Mouse (Mus musculus) hindlimb bud, embryonic 11.5 days (tissue): ENCODE data around the gene Itih4.
A peak's percentile ranks its signal among the peaks of the same experiment; 100 is the strongest.

ENCODE experiments used
- DNase-seq: peaks from one replicate; pipeline ENCODE4 v3.0.0-alpha.2; 2012; ENCODE audit warnings: low read depth, low spot score; ENCODE audit errors: extremely low spot score

The Itih4 gene

DNA sequence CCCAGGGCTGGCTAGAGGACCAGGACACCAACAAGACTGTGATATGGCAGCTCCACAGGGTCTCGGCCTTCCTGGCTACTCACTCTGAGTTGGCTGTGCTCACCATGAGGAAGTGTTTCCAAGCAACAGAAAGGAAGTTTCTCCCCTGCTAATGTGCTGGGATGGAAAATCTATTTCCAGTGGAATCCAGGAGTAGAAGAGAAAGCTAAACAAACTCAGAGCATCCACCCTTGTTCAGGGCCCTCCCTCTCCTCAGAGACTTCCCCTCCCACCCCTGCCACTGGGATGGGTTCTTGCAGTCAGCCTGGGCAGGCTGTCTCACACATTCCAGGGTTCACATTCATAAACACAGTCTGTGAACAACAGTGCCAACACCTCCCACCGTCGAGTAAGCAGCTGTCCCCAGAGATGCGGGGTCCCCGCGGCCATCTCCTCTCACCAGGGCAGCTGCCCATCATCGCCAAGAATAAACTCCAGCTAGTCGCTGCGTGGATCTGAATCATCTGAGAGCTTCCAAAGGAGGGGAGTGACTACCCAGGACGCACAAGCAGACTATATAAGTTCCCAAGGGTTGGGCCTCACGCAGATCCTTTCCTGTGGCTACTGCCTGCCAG is 7.2 kb upstream of the Itih4 start, which contains the start of gene Mustn1:
TSS of gene Mustn1 (plus strand) at position 243 of the 614 bp plus-strand sequence.
- no peak for DNase-seq

GRCm38 (mm10) chr14:30879794-30880193 is 6.5 kb upstream of the Itih4 start:
- DNase-seq: no peak

DNA sequence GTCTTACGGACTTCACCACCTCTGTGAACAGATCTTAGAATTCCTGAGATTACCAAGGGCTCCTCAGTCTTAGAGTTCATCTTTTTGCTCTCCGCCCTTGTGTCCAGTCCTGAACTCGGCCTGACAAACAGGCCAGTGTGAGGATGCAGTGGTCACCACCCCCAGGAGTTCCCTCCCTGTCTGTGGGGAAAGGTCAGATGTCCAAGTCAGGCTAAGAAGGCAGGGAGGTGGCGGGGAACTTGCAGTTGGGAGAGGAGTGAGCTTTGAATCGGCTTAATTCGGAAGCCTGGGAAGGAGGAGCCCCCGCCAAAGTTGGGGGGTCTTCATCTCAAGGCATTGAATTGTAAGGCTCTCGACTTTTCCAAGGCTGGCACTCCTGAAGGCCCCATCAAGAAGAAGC is 6.0 kb upstream of the Itih4 start:
- DNase-seq: no peak

DNA sequence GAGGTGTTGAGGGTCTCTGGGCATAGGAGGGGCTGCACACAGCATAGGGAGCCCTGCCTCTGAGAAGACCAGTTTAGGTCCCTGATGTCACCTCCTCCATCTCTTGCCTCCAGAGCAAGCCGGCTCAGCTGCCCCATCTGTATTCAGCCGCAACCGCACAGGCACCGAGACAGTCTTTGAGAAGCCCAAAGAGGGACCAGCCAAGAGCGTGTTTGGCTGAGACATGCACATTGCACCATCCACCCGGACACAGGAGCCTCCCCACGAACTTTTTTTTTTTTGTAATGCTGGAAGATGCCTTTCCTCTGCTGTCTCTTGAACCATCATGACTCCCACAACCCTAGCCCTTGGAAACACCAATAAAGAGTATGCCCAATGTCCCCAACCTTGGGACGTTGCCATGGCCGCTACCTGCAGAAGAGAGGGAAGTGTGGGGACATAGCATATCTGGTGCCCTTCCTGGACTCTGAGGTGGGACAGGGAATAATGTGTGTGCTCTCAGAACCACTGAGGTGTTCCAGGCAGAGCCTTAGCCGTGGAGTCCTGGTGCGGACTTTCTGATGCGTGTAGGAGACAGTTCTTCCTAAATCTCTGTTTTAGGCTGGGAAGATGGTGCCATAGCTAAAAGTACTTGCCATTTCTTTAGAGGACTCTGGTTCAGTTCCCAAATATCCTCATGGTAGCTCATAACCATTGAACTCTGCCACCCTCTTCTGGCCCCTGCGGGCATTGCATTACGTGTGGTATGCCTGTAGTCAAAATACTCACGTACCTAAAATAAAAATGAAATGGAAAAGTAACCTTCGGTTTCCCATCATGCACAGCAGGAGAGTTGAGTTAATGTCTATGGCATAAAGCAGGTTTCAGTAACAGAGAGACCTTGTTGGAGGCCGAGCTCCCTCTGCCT is 5.2 kb upstream of the Itih4 start:
- peak; percentile 8 for DNase-seq

- no peak for DNase-seq
Measured at GRCm38 (mm10) chr14:30881718-30882108, 4.6 kb upstream of the Itih4 start.

DNA sequence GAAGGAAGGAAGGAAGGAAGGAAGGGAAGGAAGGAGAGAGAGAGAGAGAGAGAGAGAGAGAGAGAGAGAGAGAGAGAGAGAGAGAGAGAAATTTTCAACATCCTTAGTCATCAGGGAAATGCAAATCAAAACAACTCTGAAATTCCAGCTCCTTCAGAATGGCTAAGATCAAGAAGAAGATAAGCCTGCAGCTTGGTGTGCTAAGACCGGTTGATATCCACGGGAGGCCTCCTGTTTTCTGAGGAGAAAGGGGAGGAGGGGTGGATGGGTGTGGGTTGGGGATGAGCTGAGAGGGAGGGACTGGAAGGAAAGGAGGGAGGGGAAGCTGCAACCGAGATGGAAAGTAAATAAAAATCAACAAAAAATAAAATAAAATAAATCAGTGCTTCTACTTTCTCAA is 978 bp upstream of the Itih4 start:
- DNase-seq: no peak

GRCm38 (mm10) chr14:30888271-30888732 is 2.0 kb downstream of the Itih4 start:
- DNase-seq: no peak

DNA sequence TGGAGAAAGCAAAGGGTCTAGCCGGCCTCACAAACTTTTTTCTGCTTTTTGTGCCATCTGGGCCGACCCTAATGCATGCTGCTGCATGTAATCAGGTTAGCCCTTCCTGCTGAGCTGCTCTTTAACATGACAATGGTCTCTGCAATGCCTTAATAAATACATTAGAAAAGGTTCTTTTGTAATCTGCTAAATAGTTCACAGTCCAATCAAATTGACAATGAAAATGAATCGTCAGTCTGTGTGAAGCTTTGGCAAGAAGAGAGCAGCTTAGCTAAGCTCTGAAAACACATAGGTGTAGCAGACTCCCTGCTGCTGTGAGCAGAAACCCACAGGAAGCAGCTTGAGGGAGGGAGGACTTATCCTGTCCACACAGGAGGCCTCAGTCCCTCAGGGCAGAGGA is 13.7 kb downstream of the Itih4 start:
- DNase-seq: no peak

DNA sequence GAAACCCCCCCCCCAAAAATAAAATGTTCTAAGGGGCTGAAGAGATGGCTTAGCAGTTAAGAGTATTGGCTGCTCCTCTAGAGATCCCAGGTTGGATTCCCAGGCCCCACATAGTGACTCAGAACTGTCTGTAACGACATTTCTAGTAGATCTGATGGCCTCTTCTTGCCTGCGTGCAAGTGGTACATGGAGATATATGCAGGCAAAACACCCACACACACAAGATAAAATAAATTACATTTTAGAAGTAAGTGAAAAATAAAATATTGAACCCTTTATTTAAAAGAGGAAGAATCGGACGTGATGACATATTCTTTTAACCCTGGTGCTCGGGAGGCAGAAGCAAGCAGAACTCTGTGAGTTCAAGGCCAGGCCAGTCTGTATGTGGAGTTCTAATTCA is 16.4 kb downstream of the Itih4 start:
- DNase-seq: no peak

DNA sequence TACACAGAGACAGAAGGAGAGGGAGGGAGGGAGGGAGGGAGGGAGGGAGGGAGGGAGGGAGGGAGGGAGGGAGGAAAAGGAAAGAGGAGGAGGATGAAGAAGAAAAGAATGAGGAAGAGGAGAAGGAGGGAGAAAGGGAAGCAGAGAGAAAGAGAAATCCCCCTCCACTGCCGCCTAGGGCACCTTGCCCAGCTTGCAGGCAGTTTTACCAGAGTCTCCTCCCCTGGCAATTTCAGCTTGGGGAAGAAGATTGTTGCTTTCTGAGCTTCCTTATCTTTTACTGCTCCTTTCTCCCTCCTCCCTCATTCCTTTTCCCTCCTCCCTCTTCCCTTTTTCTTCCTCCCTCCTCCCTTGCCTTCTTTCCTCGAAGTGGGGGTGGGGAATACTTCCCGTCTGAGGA is 16.8 kb downstream of the Itih4 start:
- no peak for DNase-seq

GRCm38 (mm10) chr14:30904307-30904706 is 18.0 kb downstream of the Itih4 start:
- no peak for DNase-seq

DNA sequence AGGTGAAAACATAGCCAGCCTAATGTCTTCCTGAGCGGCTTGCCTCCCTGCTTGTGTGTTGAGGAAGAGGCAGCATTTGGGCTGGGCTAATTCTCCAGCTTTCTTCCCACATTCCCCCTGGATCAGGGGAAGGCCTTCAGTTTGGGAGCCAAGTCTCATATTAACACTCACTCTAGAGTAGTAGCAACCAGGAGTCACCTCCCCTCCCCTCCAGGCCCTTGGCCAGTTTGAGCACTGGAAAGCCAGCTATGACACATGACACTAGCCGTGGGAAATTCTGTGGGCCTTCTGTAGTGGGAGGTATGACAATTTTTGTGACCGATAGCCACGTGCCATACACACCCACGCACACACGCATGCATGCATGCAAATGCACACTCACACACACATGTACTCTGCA is 19.7 kb downstream of the Itih4 start:
- DNase-seq: no peak

DNA sequence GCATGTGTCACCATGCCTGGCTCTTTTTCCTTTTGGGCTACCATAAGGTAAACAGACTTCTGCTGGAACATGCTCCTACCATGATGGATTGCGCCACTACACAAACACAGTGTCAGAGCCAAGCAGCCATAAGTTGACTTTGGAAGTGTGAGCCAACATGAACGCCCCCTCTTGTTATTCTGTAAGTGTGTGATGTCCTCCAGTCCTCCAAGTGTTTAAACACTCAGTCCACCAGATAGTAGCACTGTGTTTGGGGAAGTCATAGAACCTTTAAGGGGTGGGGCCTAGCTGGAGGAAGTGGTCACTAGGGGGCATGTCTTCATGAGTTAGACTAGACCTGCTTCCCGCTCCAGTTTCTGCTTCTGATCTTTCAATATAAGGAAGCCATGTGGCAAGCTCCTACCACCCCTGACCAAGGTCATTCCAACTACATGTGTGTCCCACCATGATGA is 21.6 kb downstream of the Itih4 start:
- no peak for DNase-seq

DNA sequence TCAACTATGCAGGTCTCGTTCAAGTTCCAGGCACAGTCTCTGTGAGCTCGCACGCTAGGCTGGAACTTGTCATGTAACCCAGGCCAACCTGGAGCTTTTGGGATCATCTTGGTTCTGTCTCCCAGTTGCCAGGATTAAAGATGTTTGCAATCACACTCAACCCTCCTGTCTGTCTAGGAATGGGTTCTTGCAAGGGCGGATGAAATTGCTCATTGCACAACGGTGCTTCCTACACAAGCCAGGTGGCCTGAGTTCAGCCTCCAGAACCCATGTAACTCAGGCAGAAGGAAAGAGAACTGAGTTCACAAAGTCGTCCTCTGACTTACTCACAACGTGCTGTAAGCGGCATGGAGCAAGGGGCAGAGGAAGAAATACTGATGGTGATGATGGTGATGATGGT is 24.9 kb downstream of the Itih4 start:
- no peak for DNase-seq

GRCm38 (mm10) chr14:30912641-30913040 is 26.4 kb downstream of the Itih4 start:
- DNase-seq: no peak

GRCm38 (mm10) chr14:30913404-30913803 is 27.1 kb downstream of the Itih4 start:
- DNase-seq: no peak

GRCm38 (mm10) chr14:30916516-30916915 is 30.2 kb downstream of the Itih4 start:
- no peak for DNase-seq

DNA sequence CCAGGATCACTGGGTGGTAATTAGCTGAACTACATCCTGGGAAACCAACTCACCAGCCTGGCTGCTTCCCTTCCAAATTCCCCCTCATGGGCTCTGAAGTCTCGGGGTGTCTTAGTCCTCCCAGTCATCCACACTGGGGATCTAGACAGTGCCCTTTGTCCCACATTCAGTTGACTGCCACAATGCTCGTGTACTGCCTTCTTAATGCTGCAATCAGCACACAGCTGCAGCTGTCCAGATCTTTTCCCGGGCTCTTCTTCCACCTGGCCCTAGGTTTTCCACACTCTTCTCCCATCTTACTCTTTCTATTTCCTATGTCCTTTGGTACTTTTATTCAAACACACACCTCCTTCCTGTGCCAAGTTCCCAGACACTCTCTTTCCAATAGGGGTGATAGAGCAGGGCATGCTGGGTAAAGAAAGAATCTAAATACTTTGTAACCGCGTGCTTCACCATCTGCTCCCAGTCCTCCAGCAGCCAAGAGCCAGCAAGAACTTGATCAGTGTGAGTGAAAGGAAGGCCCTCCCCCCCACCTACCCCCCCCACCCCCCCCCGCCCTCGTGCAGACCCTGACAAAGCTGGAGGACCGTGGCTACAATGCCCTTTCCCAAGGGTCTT is 35.9 kb downstream of the Itih4 start:
- no peak for DNase-seq

- no peak for DNase-seq
Measured at GRCm38 (mm10) chr14:30923375-30924105, 37.3 kb downstream of the Itih4 start, which contains the start of gene Itih3. Gene Itih3 (minus strand): TSS chr14:30923760.

DNA sequence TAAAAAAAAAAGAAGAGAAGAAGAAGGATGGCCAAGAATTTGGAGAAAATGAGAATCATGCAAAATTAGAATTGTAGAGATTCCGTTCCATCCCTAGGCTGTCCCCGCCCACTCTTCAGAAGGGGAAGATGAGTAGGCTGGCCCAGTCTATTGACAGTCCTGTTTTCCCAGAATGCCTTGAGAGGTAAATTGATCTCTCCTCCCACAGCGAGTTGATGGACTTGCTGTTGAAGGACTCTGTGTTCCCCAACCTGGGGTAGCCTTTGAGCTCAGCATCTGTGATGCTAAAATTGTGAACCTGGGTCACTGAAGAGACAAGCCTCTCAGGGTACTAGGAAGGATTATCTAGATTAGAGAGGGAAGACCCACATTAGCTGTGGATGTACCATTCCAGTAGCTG is 39.2 kb downstream of the Itih4 start:
- DNase-seq: no peak

DNA sequence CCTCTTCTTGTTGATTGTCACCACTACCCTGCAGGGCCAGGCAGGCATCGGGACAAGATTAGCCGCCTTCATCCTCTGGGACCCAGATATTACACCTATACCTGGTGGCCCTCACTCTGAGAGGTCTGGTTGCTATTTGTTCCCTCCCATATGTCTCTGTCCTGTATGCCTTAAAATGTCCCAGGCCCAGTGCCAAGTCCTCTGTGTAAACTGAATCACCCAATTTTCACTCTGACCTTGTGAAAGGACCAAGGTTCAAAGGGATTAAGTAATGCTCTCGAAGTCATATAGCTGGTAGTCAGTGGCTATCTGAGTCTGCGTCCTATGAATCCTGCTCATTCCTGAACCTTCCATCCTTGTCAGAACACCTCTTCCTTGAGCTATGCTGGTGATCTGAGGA is 44.1 kb downstream of the Itih4 start:
- no peak for DNase-seq
